22 mouse cellular contexts compared by ENCODE assay signal in the genomic region with DNA sequence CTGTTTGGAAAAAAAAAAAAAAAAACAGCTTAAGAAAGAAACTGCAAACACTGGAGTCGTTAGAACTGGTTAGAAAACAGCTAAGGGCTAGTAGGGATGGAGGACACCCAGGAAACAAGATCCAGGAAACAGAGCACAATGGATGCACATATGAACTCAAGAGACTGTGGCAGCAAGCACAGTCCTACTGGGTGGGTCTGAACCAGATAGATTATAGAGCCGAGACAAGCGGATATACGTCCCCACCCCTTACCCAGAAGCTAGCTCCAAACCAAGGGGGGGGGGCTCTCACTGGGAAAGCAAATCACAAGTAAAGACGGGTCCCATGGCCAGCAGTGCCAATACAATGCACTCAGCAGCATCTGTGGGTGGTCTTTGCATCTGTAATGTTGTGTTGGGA.
"Had no signal": no experiment of that assay in that cellular context is flagged by ENCODE, and none has a peak within 500 bp of the region (broad histone marks: within the 10 kb centered on the region; RNA-seq: fewer than 3 reads in every experiment).

No protein-coding gene starts in this region.

- H3K4me1 ChIP-seq: limb, embryonic 10.5 days had no signal

- DNase-seq: gastrocnemius, postnatal 14 days; gastrocnemius, postnatal 36 days; heart, adult 11 months; heart, adult 2 months; heart, postnatal 14 days; heart, postnatal 36 days; kidney, adult 18-20 months; kidney, adult 8-10 months; kidney, postnatal 10 days; kidney, postnatal 25 days; kidney, postnatal 4 days had no signal

- H3K9ac ChIP-seq: heart, embryonic 13.5 days; heart, embryonic 15.5 days; hindbrain, embryonic 13.5 days; hindbrain, embryonic 15.5 days; limb, embryonic 12.5 days had no signal

- ATAC-seq: hindbrain, postnatal 0 days; intestine, postnatal 0 days had no signal

- H3K4me2 ChIP-seq: heart, embryonic 11.5 days; heart, embryonic 13.5 days; heart, embryonic 15.5 days; hindbrain, embryonic 13.5 days; hindbrain, embryonic 15.5 days; limb, embryonic 12.5 days had no signal

- H3K4me3 ChIP-seq: heart, adult 2 months; heart, embryonic 13.5 days; heart, embryonic 15.5 days; hindbrain, embryonic 13.5 days; hindbrain, embryonic 15.5 days; layer of hippocampus, adult 2 months; left cerebral cortex, adult 2 months; limb, embryonic 10.5 days; limb, embryonic 12.5 days had no signal

- H3K36me3 ChIP-seq: heart, embryonic 13.5 days; heart, embryonic 15.5 days; hindbrain, embryonic 13.5 days; hindbrain, embryonic 15.5 days; limb, embryonic 10.5 days; limb, embryonic 12.5 days had no signal

- H3K27ac ChIP-seq: heart, adult 2 months; heart, embryonic 13.5 days; heart, embryonic 15.5 days; hindbrain, embryonic 13.5 days; hindbrain, embryonic 15.5 days; hindbrain, postnatal 0 days; layer of hippocampus, adult 2 months; left cerebral cortex, adult 2 months; limb, embryonic 10.5 days; limb, embryonic 12.5 days had no signal

- H3K9me3 ChIP-seq: heart, embryonic 13.5 days; heart, embryonic 15.5 days; hindbrain, embryonic 13.5 days; hindbrain, embryonic 15.5 days; limb, embryonic 10.5 days; limb, embryonic 12.5 days had no signal

- H3K27me3 ChIP-seq: heart, embryonic 13.5 days; heart, embryonic 15.5 days; hindbrain, embryonic 13.5 days; hindbrain, embryonic 15.5 days; limb, embryonic 12.5 days had no signal
